Mouse (Mus musculus) mammary gland, adult 2 months (tissue): ENCODE measurements around the gene Adarb1. TPM values are rescaled to one million over a fixed set of nuclear protein-coding genes. Genes with fewer than 3 reads are reported as not detected.

Source experiments
- polyA plus RNA-seq: library from polyadenylated mRNA; depleted of rRNA; stranded (reverse); fragments of >200 nt; gene quantifications from 2 replicates; pipeline ENCODE4 v1.2.3, GENCODE M21; 2012; ENCODE audit warnings: low replicate concordance; rRNA removed

The Adarb1 gene
- 7.3 and 9.4 TPM in 2 replicates for polyA plus RNA-seq

GRCm38 (mm10) chr10:77418138-77418537 lies at the start of gene Adarb1:
Adarb1 (minus strand) TSS chr10:77418270.

GRCm38 (mm10) chr10:77258704-77259621 lies 159.1 kb downstream of the Adarb1 start, which contains the start of gene Pofut2:
Pofut2 (plus strand) TSS chr10:77259218.

Other genes starting within 250 kb of the Adarb1 start
- 65.4 and 78.7 TPM in 2 replicates for gene Pofut2, start 159.1 kb downstream of the Adarb1 start, polyA plus RNA-seq
- 22.0 and 26.7 TPM in 2 replicates for gene Fam207a, start 97.5 kb upstream of the Adarb1 start, polyA plus RNA-seq
- 54.9 and 63.3 TPM in 2 replicates for gene Itgb2, start 112.0 kb upstream of the Adarb1 start, polyA plus RNA-seq
- 156 and 229 TPM in 2 replicates for gene Pttg1ip, start 163.4 kb upstream of the Adarb1 start, polyA plus RNA-seq
- gene Sumo3, start 187.8 kb upstream of the Adarb1 start, polyA plus RNA-seq = 136 and 145 TPM in 2 replicates
- gene Gm49325, start 187.9 kb upstream of the Adarb1 start, polyA plus RNA-seq = not detected in 2 replicates
- gene Ube2g2, start 204.0 kb upstream of the Adarb1 start, polyA plus RNA-seq = 37.7 and 49.2 TPM in 2 replicates